Mouse (Mus musculus): ENCODE measurements at regions not wholly inside any gene's neighbourhood (a gene's known extent, or its start where the extent isn't known, plus 50 kb on each side); places are given as distances from the start of the nearest gene placed in this dataset.

- DNase-seq (ENCODE audit: low read depth), result peak; percentile 2
Measured at GRCm38 (mm10) chr17:61018647-61019046, 1862.5 kb downstream of the Efna5 start.

Measured in 416B (cell line).